Mouse (Mus musculus) embryonic facial prominence, embryonic 13.5 days (tissue): ENCODE data around the gene Tuba3b. TPM values are rescaled to one million over a fixed set of nuclear protein-coding genes. Genes with fewer than 3 reads are reported as not detected.

Experiments used
- ATAC-seq: fragments of 200-750 bp; cut with Nextera tagmentation; 2 replicates; pipeline ENCODE4 v1.8.0; 2017; ENCODE audit warnings: low read depth; ENCODE audit not compliant: insufficient number of reproducible peaks, insufficient read depth, low FRiP score, low TSS enrichment
- H3K27ac ChIP-seq: fragments of 300-500 bp; sonication (generic); 2 replicates; pipeline ENCODE4 v1.5.1; 2015; ENCODE audit warnings: moderate library complexity, mild to moderate bottlenecking, inconsistent platforms
- H3K27me3 ChIP-seq: fragments of 300-500 bp; sonication (generic); 2 replicates; pipeline ENCODE4 v1.6.1; 2015; ENCODE audit warnings: mild to moderate bottlenecking, inconsistent platforms
- H3K36me3 ChIP-seq: fragments of 300-500 bp; sonication (generic); 2 replicates; pipeline ENCODE4 v1.6.1; 2015; ENCODE audit warnings: mild to moderate bottlenecking, inconsistent platforms
- H3K4me1 ChIP-seq: fragments of 300-500 bp; sonication (generic); 2 replicates; pipeline ENCODE4 v1.6.1; 2015; ENCODE audit warnings: inconsistent platforms
- H3K4me2 ChIP-seq: fragments of 300-500 bp; sonication (generic); 2 replicates; pipeline ENCODE4 v1.6.1; 2015; ENCODE audit warnings: moderate library complexity, mild to moderate bottlenecking, inconsistent platforms
- H3K4me3 ChIP-seq: fragments of 300-500 bp; sonication (generic); 2 replicates; pipeline ENCODE4 v1.5.1; 2015; ENCODE audit warnings: mild to moderate bottlenecking, inconsistent platforms
- H3K9ac ChIP-seq: fragments of 300-500 bp; sonication (generic); 2 replicates; pipeline ENCODE4 v1.6.1; 2015; ENCODE audit warnings: mild to moderate bottlenecking, inconsistent platforms
- H3K9me3 ChIP-seq: fragments of 300-500 bp; sonication (generic); 2 replicates; pipeline ENCODE4 v1.6.1; 2016; ENCODE audit warnings: inconsistent platforms
- WGBS: fragments of 180-500 bp; shearing (Covaris S2); methylation state at CpG from one replicate; pipeline ENCODE4 v1.1.7; 2015; ENCODE audit warnings: mixed read lengths; 5-methylcytosine and 5-hydroxymethylcytosine counted together
- polyA plus RNA-seq: library from polyadenylated mRNA; unstranded; fragments of >200 nt; fragmentation: Nextera tagmentation; extraction: Ambion mirVana; gene quantifications from 2 replicates; pipeline ENCODE4 v1.2.1, GENCODE M21; 2015

Gene Tuba3b
- polyA plus RNA-seq, 1 experiment from 2014 or later: not detected

GRCm38 (mm10) chr6:145590501-145591293 is 24.9 kb upstream of the Tuba3b start:
- Histone ChIP-seq H3K27me3 (no peaks in the 10 kb centered on the region), H3K4me3 (no peak overlapping the region), H3K9me3 (no peaks in the 10 kb centered on the region), H3K36me3 (no peaks in the 10 kb centered on the region), H3K4me1 (peaks cover 27% of the 10 kb centered on the region), H3K27ac (0 out of 2 replicates have a peak overlapping the region, but pooled peaks have one; percentile 33), H3K4me2 (no peak overlapping the region), H3K9ac (no peak overlapping the region)
- no peak for ATAC-seq
- WGBS: 86% methylated on average over 11 of the region's 11 CpGs

- Histone ChIP-seq H3K27me3 (no peaks in the 10 kb centered on the region), H3K9me3 (no peaks in the 10 kb centered on the region), H3K36me3 (no peaks in the 10 kb centered on the region), H3K9ac (no peak overlapping the region), H3K4me3 (no peak overlapping the region), H3K4me1 (peaks cover 31% of the 10 kb centered on the region), H3K4me2 (no peak overlapping the region), H3K27ac (no peak overlapping the region)
- no peak for ATAC-seq
- 24% methylated on average over 1 of the region's 1 CpGs for WGBS
Measured at GRCm38 (mm10) chr6:145591578-145591977, 24.0 kb upstream of the Tuba3b start.

GRCm38 (mm10) chr6:145592036-145592435 is 23.5 kb upstream of the Tuba3b start:
- no peak overlapping the region for H3K4me3 ChIP-seq
- H3K36me3 ChIP-seq: no peaks in the 10 kb centered on the region
- H3K27ac ChIP-seq: peak overlapping the region; percentile 60
- peaks cover 31% of the 10 kb centered on the region for H3K4me1 ChIP-seq
- no peaks in the 10 kb centered on the region for H3K27me3 ChIP-seq
- H3K9me3 ChIP-seq: no peaks in the 10 kb centered on the region
- H3K4me2 ChIP-seq: no peak overlapping the region; the same call in 1 of the 2 replicates
- ATAC-seq: no peak
- 72% methylated on average over 6 of the region's 6 CpGs for WGBS
- H3K9ac ChIP-seq: no peak overlapping the region

GRCm38 (mm10) chr6:145592531-145592998 is 23.0 kb upstream of the Tuba3b start:
- 36% methylated on average over 8 of the region's 8 CpGs for WGBS

GRCm38 (mm10) chr6:145593991-145594390 is 21.6 kb upstream of the Tuba3b start:
- no peak overlapping the region for H3K4me2 ChIP-seq
- H3K4me3 ChIP-seq: no peak overlapping the region
- peaks cover 36% of the 10 kb centered on the region for H3K4me1 ChIP-seq
- H3K36me3 ChIP-seq: no peaks in the 10 kb centered on the region
- 87% methylated on average over 7 of the region's 7 CpGs for WGBS
- no peak for ATAC-seq
- no peak overlapping the region for H3K27ac ChIP-seq
- no peak overlapping the region for H3K9ac ChIP-seq
- no peaks in the 10 kb centered on the region for H3K9me3 ChIP-seq
- H3K27me3 ChIP-seq: no peaks in the 10 kb centered on the region

More at GRCm38 (mm10) chr6:145592531-145592998, 23.0 kb upstream of the Tuba3b start:
- Histone ChIP-seq H3K4me1 (peaks cover 31% of the 10 kb centered on the region), H3K36me3 (no peaks in the 10 kb centered on the region), H3K27ac (peak overlapping the region; percentile 60), H3K27me3 (no peaks in the 10 kb centered on the region), H3K9me3 (no peaks in the 10 kb centered on the region), H3K4me2 (no peak overlapping the region; the same call in 1 of the 2 replicates), H3K4me3 (no peak overlapping the region), H3K9ac (no peak overlapping the region)
- no peak for ATAC-seq

GRCm38 (mm10) chr6:145595905-145596304 is 19.7 kb upstream of the Tuba3b start:
- Histone ChIP-seq H3K9ac (no peak overlapping the region), H3K4me3 (no peak overlapping the region)
- 63% methylated on average over 4 of the region's 4 CpGs for WGBS

GRCm38 (mm10) chr6:145598794-145599555 is 16.6 kb upstream of the Tuba3b start:
- H3K9me3 ChIP-seq: no peaks in the 10 kb centered on the region
- peaks cover 13% of the 10 kb centered on the region for H3K4me1 ChIP-seq
- peak overlapping the region; percentile 55; the same call in 1 of the 2 replicates for H3K27ac ChIP-seq
- H3K4me3 ChIP-seq: no peak overlapping the region
- no peak overlapping the region for H3K9ac ChIP-seq
- no peaks in the 10 kb centered on the region for H3K36me3 ChIP-seq
- H3K27me3 ChIP-seq: no peaks in the 10 kb centered on the region
- H3K4me2 ChIP-seq: no peak overlapping the region
- no peak for ATAC-seq
- WGBS: 53% methylated on average over 11 of the region's 11 CpGs

More at GRCm38 (mm10) chr6:145595905-145596304, 19.7 kb upstream of the Tuba3b start:
- ATAC-seq: no peak
- no peak overlapping the region for H3K4me2 ChIP-seq
- H3K27ac ChIP-seq: no peak overlapping the region
- no peaks in the 10 kb centered on the region for H3K27me3 ChIP-seq
- H3K4me1 ChIP-seq: peaks cover 31% of the 10 kb centered on the region
- no peaks in the 10 kb centered on the region for H3K9me3 ChIP-seq
- H3K36me3 ChIP-seq: no peaks in the 10 kb centered on the region

GRCm38 (mm10) chr6:145604126-145604525 is 11.4 kb upstream of the Tuba3b start:
- Histone ChIP-seq H3K4me2 (no peak overlapping the region), H3K36me3 (no peaks in the 10 kb centered on the region), H3K4me3 (no peak overlapping the region), H3K4me1 (peaks cover 14% of the 10 kb centered on the region), H3K9ac (no peak overlapping the region), H3K27me3 (no peaks in the 10 kb centered on the region), H3K9me3 (no peaks in the 10 kb centered on the region), H3K27ac (no peak overlapping the region)
- 33% methylated on average over 2 of the region's 2 CpGs for WGBS
- ATAC-seq: no peak

GRCm38 (mm10) chr6:145604648-145605047 is 10.9 kb upstream of the Tuba3b start:
- ATAC-seq: no peak
- Histone ChIP-seq H3K4me2 (no peak overlapping the region), H3K4me1 (peaks cover 13% of the 10 kb centered on the region), H3K9ac (no peak overlapping the region), H3K9me3 (no peaks in the 10 kb centered on the region), H3K27ac (no peak overlapping the region), H3K36me3 (no peaks in the 10 kb centered on the region), H3K4me3 (no peak overlapping the region), H3K27me3 (no peaks in the 10 kb centered on the region)
- 70% methylated on average over 4 of the region's 4 CpGs for WGBS

- peaks cover 13% of the 10 kb centered on the region for H3K4me1 ChIP-seq
- no peaks in the 10 kb centered on the region for H3K9me3 ChIP-seq
- no peaks in the 10 kb centered on the region for H3K36me3 ChIP-seq
- 16% methylated on average over 3 of the region's 3 CpGs for WGBS
- no peak overlapping the region for H3K4me3 ChIP-seq
- H3K4me2 ChIP-seq: no peak overlapping the region
- H3K9ac ChIP-seq: no peak overlapping the region
- no peak for ATAC-seq
- no peak overlapping the region for H3K27ac ChIP-seq
- no peaks in the 10 kb centered on the region for H3K27me3 ChIP-seq
Measured at GRCm38 (mm10) chr6:145605203-145605602, 10.4 kb upstream of the Tuba3b start.

GRCm38 (mm10) chr6:145607746-145608145 is 7.8 kb upstream of the Tuba3b start:
- no peak for ATAC-seq
- H3K4me3 ChIP-seq: no peak overlapping the region
- H3K27me3 ChIP-seq: no peaks in the 10 kb centered on the region
- no peak overlapping the region for H3K27ac ChIP-seq
- H3K36me3 ChIP-seq: no peaks in the 10 kb centered on the region
- no peak overlapping the region for H3K9ac ChIP-seq
- no peaks in the 10 kb centered on the region for H3K9me3 ChIP-seq
- no peak overlapping the region for H3K4me2 ChIP-seq
- peaks cover 13% of the 10 kb centered on the region for H3K4me1 ChIP-seq
- WGBS: 87% methylated on average over 4 of the region's 4 CpGs
